In genomic region chr3:129308102-129308752, GRCm38 (mm10) we compare ENCODE assay signal across 9 mouse cellular contexts. TPM values are rescaled to one million over a fixed set of nuclear protein-coding genes. Genes with fewer than 3 reads are reported as not detected.
DNase-seq lines count a peak whose midpoint lies in the region; ATAC-seq lines count a peak whose summit lies in the region.
"Had no signal": no experiment of that assay in that cellular context is flagged by ENCODE, and none has a peak within 500 bp of the region (broad histone marks: within the 10 kb centered on the region; RNA-seq: fewer than 3 reads in every experiment).

No protein-coding gene starts in this region.

- H3K9ac ChIP-seq in heart, embryonic 13.5 days: no peak overlapping the region
- no peak overlapping the region for H3K9ac ChIP-seq in neural tube, embryonic 12.5 days
- H3K9ac ChIP-seq: liver, embryonic 15.5 days had no signal

- no peak for ATAC-seq in heart, embryonic 13.5 days (ENCODE audit: extremely low read depth, insufficient number of reproducible peaks, low FRiP score, low TSS enrichment)
- ATAC-seq in neural tube, embryonic 12.5 days (ENCODE audit: low FRiP score, low read depth): peak; percentile 82; the same call in 1 of the 2 replicates

- H3K4me3 ChIP-seq in heart, embryonic 13.5 days: no peak overlapping the region
- H3K4me3 ChIP-seq in neural tube, embryonic 12.5 days: no peak overlapping the region
- H3K4me3 ChIP-seq: liver, embryonic 15.5 days had no signal

- H3K27me3 ChIP-seq in heart, embryonic 13.5 days (replicated peaks): no peaks in the 10 kb centered on the region; the same call in 1 of the 2 replicates
- H3K27me3 ChIP-seq in neural tube, embryonic 12.5 days (replicated peaks): no peaks in the 10 kb centered on the region
- H3K27me3 ChIP-seq: liver, embryonic 15.5 days had no signal

- H3K36me3 ChIP-seq in heart, embryonic 13.5 days: 0 out of 2 replicates have a peak, but pooled peaks cover 2% of the 10 kb centered on the region
- no peaks in the 10 kb centered on the region for H3K36me3 ChIP-seq in neural tube, embryonic 12.5 days
- H3K36me3 ChIP-seq: liver, embryonic 15.5 days had no signal

- no peak overlapping the region for H3K27ac ChIP-seq in heart, embryonic 13.5 days (replicated peaks)
- no peak overlapping the region for H3K27ac ChIP-seq in neural tube, embryonic 12.5 days
- H3K27ac ChIP-seq: liver, embryonic 15.5 days had no signal

- H3K4me2 ChIP-seq in heart, embryonic 13.5 days: peak overlapping the region; percentile 9; the same call in 1 of the 2 replicates
- no peak overlapping the region for H3K4me2 ChIP-seq in neural tube, embryonic 12.5 days (replicated peaks)
- H3K4me2 ChIP-seq: liver, embryonic 15.5 days had no signal

- H3K4me1 ChIP-seq in heart, embryonic 13.5 days: peaks cover 3% of the 10 kb centered on the region; the same call in 1 of the 2 replicates
- H3K4me1 ChIP-seq in neural tube, embryonic 12.5 days: no peaks in the 10 kb centered on the region
- H3K4me1 ChIP-seq: liver, embryonic 15.5 days had no signal

- no peak for DNase-seq in heart, adult 11 months
- peak; percentile 5 to 15 for DNase-seq in B cell, adult 2 months
- peak; percentile 74 for DNase-seq in brain, adult 2 months (ENCODE audit: low read depth, low spot score)
- peak; percentile 79 for DNase-seq in hindlimb bud, embryonic 11.5 days (ENCODE audit: extremely low spot score, low read depth, low spot score)
- no peak for DNase-seq in ovary, adult 18-20 months (ENCODE audit: low spot score)
- no peak for DNase-seq in left cerebral cortex, adult 9 months (ENCODE audit: low spot score in 2 of 2)

- H3K9me3 ChIP-seq in heart, embryonic 13.5 days: no peaks in the 10 kb centered on the region
- H3K9me3 ChIP-seq in neural tube, embryonic 12.5 days: no peaks in the 10 kb centered on the region
- H3K9me3 ChIP-seq: liver, embryonic 15.5 days had no signal

- 35% methylated on average over 10 of the region's 10 CpGs for WGBS in heart, embryonic 13.5 days
- WGBS in neural tube, embryonic 12.5 days: 48% methylated on average over 10 of the region's 10 CpGs

RNA-seq across cellular contexts. Expression of gene Enpep, which starts 24.3 kb away (rescaled TPM):
- polyA plus RNA-seq in heart, embryonic 13.5 days (2015; fragmentation: Nextera tagmentation; extraction: Ambion mirVana): 14.9 and 17.7 TPM in 2 replicates
- 1.00 and 1.2 TPM in 2 replicates for polyA plus RNA-seq in neural tube, embryonic 12.5 days (2016; fragmentation: Nextera tagmentation; extraction: Ambion mirVana)

Comparison
In these comparisons a context has a peak if more than half of its experiments do, and no peak if none do; other contexts are left out.
1. DNase-seq: peak in B cell, adult 2 months (2 of 2), brain, adult 2 months (single experiment) and hindlimb bud, embryonic 11.5 days (single experiment); none in heart, adult 11 months (single experiment), ovary, adult 18-20 months (single experiment) and left cerebral cortex, adult 9 months (0 of 2).